Mouse (Mus musculus) embryo, embryonic 11.5 days (tissue): Measurements from ENCODE around the gene Elmsan1.
A peak's percentile ranks its signal among the peaks of the same experiment; 100 is the strongest.

Experiments used
- DNase-seq: peaks from one replicate; pipeline ENCODE4 v3.0.0-alpha.2; 2012; ENCODE audit warnings: low read depth, low spot score

Gene Elmsan1

DNA sequence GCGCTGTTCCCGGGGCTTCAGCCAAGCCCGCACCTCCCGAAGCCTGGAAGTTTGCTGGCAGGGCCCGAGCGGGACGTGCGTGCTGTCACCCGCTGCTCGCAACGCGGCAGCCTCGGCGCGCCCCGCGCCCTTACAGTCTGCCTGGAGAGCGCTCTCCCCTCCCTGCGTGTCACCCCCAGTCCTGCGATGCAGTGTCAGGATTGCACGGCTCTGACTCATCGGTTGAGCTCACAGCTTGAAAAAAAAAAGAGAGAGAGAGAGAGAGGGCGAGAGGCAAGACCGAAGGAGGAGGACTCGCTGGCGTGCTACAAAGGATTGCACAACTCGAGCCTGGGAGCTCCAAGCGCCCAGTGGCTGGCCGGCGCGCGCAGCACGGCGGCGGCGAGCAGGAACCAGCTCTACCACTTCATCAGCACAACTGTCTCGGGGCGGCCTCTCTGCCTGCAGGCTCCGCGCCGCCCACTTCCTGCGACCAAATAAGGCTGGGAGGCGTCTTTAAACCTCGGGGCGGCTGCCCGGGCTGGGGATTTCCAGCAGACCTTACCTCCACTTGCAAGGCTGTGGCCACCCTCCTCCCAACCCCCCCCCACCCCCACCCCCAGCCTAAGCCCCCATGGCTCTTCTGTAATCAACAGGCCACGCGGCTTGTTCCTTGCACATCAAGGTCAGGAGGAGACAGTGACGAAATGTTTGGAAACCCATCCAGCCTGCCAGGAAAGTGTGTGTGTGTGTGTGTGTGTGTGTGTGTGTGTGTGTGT lies 24.9 kb downstream of the Elmsan1 start:
- DNase-seq = peak; percentile 85

- no peak for DNase-seq
Observed at GRCm38 (mm10) chr12:84192741-84193641, 25.7 kb downstream of the Elmsan1 start.

DNA sequence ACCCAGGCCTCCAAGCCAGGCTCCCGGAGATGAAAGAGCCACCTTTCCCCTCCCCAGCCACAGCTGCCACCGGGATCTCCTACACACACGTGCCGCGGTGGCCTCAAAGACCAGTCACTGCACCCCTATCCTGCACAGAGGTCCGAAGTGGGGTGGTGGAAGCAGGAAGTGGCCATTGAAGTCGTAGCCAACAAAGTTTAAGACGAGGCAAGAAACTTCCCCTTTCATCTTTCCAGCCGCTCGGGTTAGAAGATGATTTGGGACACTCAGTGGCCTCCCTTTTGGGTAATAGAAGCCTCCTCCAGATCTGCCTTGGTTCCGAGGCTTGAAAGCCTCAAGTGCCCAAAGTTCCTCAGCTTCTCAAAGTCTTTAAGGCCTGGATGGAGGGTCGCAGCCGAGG lies 26.4 kb downstream of the Elmsan1 start:
- no peak for DNase-seq

DNA sequence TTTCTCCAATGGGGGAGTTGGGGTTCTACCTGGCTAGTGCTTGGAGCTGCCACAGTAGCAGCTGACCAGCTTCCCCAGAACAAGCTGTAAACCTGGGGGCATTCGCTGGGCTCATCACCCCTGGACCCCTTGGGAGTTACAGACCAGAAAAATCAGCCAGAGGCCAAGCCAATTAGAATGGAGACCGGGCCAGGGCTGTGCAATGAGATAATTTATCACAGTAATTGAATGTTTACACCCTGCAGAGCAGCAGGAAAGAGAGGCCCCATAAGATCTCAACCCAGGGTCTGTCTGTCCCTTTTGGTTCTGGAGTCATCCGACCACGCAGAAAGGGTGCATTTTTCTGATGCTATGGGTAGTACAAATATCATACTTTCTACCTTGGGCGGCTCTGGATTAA lies 26.9 kb downstream of the Elmsan1 start:
- DNase-seq = no peak

- no peak for DNase-seq
Observed at GRCm38 (mm10) chr12:84191190-84191589, 27.5 kb downstream of the Elmsan1 start.

DNA sequence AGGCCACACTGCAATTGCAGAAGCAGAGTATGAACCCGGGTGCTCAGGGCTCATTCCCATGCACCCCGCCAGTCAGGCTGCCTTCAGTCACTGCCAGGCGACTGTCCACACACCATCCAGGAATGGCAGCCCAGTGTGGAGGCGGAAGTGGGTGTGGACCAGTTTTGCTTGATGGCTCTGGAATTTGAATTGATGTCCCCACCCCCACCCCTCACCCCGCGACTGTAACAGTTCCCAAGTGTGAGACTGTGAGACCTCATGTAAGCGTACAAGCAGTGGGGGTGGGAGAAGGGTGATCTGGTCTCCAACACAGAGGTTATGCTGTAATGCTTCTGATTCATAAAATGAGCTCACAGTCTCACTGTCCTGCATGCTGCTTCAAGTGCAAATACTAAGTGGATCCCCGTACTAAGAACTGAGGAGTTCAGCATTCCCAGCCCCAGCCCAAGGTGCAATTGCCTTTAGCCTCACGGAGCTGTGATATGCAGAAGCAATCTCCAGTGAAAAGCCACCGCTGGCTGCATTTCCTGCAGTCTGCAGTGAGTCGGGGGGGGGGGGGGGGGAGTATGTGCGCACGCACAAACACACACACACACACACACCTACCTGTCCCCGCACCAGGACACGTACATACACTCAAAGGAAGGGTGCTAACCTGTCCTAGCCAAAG lies 28.4 kb downstream of the Elmsan1 start:
- DNase-seq = no peak

DNA sequence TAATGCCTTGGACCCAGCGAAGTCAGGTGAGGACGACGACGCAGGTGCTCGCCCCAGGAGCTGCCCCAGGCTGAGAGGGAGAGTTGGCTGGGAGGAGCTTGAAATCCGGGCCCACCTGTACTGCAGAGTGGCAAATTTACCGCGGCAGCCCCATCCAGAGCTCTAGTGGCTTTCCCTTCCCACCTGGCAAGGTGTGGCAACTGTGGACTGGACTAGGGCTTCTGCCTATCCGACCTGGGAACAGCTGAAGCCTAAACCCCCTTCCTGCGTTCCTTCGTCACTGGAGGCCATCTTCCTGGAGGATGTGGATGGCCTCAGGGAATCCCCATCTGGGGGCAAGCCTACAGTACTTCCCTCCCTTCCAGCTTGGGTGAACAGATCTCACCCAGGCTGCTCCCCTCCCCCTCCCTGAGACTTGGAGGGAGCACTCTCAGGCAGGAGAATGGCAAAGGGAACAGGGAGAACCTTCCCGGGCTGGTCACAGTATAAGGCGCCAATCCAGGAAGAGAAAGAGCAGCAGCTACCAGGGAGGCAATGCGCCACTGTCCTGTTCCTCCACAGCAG lies 29.7 kb downstream of the Elmsan1 start:
- no peak for DNase-seq

- no peak for DNase-seq
Observed at GRCm38 (mm10) chr12:84187752-84188601, 30.7 kb downstream of the Elmsan1 start.

GRCm38 (mm10) chr12:84186950-84187349 lies 31.7 kb downstream of the Elmsan1 start:
- no peak for DNase-seq

- no peak for DNase-seq
Observed at GRCm38 (mm10) chr12:84186536-84186935, 32.1 kb downstream of the Elmsan1 start.

DNA sequence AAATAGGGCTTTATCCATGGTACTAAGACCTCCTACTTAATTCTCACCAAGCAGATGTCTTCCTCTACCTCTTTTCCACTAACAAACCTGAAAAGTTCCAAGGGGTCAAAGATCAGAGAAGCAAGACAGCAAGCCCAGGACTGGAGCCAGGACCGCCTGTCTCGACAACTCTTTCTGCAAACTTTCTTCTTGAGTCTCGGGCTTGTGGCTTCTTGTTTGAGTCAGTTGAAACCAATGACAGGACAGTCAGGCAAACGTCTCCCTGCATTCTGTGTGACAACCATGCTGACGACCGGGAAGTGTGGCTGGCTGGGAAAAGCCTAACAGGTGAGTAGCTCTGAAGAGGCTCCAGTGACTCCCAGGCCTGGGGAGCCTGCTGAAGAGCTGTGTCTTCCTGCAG lies 33.1 kb downstream of the Elmsan1 start:
- no peak for DNase-seq

- no peak for DNase-seq
Observed at GRCm38 (mm10) chr12:84184979-84185378, 33.7 kb downstream of the Elmsan1 start.

GRCm38 (mm10) chr12:84181999-84182398 lies 36.7 kb downstream of the Elmsan1 start:
- no peak for DNase-seq

DNA sequence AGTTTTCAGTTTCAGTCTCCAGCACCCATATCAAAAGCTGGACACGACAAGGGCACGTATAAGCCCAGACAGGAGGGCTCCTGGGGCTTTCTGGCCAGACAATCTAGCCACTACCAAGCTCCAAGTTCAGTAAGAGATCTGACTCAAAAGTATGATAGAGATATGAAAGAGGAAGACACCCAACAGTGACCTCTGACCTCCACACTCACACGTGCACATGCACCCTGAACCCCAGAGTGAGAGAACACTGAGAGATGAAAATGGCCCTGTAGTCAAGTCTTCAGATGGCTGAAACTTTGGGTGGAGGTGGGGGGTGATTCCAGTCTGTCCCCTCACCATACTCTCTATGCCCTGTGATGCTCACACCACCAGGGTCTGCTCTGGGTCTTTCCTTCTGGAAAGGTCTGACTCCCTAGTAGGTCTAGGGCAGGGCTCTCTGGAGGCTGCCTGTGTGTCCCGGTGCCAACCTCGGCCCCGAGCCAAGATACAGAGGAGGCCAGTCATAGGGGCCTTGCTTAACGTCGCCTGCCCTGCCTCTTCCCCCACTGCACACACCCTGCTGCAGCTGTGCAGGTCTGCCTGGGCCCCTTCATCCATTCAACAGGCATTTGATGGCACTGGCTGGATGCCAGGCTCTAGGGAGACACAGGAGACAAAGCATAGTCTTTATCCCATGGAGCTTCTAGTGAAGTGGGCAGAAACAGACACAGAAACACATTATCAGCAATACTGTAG lies 37.8 kb downstream of the Elmsan1 start:
- no peak for DNase-seq

DNA sequence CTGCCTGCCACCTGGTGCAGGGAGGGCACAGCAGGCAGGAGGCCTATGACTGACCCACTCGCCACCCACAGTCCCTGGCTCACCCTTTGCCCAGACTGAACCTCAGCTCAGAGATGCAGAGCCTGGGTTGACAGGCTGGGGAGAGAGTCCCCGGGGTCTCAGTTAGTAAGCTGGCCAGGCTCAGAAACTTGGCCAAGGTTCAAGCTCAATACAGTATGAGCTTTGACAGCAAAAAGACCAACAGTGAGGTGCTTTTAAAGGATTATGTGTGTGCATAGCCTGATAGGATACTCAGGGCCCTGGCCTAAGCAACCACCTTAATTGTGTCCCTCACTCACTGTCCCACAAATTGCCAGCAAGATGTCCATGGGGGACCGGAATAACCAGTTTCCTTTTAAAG lies 38.6 kb downstream of the Elmsan1 start:
- no peak for DNase-seq

GRCm38 (mm10) chr12:84178652-84179445 lies 39.8 kb downstream of the Elmsan1 start:
- no peak for DNase-seq

DNA sequence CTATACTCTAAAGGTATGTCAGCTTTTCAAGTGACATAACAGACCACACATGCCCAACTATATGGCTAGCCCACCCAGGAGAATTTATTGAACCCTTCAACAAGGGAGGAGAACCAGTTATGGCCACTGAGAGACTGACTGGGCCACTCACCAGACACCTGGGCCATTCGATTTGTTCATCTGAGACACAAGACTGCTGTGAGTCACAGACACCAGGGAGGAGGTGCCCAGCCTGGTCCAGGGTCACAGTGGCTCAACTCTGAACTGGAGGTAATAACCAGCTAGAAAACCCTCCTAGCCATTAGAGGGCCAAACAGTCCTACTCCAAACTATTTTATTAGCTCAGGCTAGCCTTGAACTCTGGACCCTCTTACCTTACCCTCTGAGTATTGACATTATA lies 40.6 kb downstream of the Elmsan1 start:
- DNase-seq = no peak

GRCm38 (mm10) chr12:84176886-84177765 lies 41.6 kb downstream of the Elmsan1 start:
- DNase-seq = no peak
